Mouse (Mus musculus): ENCODE measurements around the gene Gm17555.

DNA sequence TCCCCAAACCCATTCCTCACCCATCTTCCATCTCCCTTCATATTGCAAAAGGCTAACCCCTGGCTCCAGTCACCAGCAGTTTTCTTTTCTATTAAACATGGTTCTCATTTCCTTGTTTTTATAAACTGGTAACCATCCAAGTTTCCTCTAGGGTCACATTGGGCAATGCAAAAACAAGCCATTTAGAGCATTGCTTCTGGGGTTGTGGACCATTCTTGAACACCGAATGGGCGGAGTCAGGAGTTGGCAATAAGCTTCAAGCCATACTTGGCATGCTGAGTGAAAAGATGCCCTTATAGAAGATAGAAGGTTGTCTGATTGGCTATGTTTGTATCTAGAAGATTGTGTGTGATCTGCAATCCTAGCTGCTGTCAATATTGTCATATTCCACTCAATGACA lies 33.6 kb downstream of the Gm17555 start:
- no peak for TF ChIP-seq GATA1 (IDR thresholded peaks at IDR 0.05; ENCODE audit: low read depth, low read length)
- TF ChIP-seq TAL1 (IDR thresholded peaks at IDR 0.05; ENCODE audit: low read length): no peak
- no peak for TF ChIP-seq USF2 (IDR thresholded peaks at IDR 0.05; ENCODE audit: borderline replicate concordance in 1 of 2, insufficient read depth in 1 of 2, low read depth in 1 of 2, low read length in 2 of 2)
- no peak for TF ChIP-seq MYB (IDR thresholded peaks at IDR 0.05; ENCODE audit: low read depth, low read length)
